Mouse (Mus musculus): Measurements from ENCODE around the gene Gm853. TPM values are rescaled to one million over a fixed set of nuclear protein-coding genes. Genes with fewer than 3 reads are reported as not detected.

Gene Gm853
- total RNA-seq, 1 experiment from 2014 or later: not detected

DNA sequence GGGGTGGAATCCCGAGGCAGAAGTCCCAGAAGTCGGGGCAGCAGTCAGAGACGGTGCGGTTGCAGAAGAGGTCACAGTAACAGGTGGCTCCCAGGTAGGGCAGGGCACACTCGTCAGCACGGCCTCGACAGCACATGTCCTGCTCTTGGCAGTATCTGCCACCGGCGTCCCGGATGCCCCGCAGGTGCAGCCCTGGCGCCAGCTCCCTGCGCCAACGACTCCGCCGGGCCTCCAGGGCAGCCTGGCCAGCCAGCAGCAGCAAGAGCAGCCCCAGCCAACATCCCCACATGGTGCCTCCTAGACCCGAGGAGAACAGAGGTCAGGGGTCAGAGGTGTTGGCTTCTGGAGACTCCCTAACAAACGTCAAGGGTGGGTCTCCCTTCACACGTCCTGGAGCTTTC is 48.3 kb downstream of the Gm853 start:
- DNase-seq: no peak

DNA sequence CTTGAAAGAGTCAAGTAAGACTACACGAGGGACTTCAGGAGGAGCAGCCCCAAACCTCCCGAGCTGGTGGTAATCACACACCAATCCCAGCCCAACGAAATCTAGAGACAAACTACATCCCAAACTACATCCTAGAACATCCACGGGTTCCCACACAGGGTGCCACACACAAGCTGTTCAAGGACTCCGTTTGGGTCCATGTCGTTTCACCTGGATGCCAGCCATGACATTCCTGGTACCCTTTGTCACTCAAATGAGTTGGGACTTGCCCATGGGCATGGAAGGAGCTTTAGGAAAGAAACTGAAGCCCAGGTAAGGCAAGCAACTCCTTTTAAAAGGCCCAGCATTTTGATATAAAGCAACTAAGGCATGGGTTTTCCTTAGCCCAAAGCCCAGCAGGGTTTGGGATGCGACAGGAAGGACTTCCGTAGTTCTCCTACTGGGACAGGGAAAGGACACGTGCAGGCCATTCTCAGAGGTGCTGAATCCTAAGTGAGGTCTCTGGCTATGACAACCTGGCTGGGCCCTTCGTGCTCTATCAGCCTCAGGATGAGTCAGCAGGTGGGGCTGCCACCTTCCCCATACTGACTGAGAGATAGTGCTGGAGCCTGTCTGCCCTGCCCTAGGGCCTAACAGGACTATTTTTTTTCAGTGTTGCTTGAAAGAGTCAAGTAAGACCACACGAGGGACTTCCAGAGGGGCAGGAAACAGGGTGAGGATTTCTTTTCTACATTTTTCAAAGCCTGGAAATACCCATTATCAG is 49.0 kb downstream of the Gm853 start:
- no peak for DNase-seq

DNA sequence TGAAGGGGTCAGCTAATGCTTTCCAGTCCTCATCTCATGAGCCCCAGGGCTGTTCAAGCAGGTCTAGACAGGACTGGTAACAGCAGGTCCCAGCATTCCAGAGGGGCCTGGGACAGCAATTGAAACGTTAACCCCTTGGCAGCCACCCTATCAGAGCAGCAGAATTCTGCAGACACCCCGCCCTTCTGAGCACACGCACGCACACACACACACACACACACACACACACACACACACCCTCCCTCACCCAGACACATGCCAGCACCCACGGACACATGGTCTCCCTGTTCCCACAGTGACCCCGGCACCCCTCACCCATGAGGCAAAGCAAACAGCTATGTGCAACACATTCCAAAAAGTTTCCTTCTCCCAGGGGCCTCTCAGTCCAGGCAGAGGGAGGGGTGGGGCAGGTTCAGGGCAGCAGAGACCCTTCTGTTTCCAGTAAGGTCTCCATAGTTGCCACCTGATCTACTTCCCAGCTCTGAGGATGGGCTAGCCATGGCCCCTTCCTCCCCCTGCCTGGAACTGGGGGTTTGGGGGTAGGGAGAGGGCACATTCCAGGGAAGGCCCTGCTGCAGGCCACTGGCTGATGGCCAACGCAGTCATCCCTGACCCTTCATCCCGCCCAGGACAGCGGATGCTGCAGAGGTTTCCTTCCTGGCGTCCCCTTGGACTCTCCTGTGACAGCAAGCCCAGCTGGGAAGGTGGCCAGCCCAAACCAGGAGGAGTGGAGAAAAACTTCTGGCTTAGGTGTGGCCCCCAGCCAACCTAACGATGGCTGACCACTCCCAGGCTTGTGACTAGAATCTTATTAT is 50.0 kb downstream of the Gm853 start:
- peak; percentile 71 for DNase-seq

DNA sequence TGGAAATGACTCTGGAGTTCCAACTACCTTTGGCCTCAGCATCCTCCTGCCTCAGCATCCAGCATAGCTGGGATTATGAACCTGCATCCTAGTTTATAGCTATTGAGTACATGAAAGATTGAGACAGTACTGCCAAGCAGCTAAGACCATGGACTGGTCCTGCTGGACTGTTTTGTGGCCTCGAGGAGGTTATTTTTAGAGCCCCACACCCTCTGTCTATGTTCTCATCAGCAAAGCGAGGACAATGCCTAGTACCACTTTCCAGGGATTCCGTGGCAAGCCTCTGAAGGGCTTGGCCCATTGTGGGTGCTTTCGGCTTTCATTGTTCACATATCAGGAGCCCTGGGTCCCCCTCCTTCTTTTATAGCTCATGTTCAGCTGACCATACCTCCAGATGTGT is 51.8 kb downstream of the Gm853 start:
- DNase-seq: no peak

DNA sequence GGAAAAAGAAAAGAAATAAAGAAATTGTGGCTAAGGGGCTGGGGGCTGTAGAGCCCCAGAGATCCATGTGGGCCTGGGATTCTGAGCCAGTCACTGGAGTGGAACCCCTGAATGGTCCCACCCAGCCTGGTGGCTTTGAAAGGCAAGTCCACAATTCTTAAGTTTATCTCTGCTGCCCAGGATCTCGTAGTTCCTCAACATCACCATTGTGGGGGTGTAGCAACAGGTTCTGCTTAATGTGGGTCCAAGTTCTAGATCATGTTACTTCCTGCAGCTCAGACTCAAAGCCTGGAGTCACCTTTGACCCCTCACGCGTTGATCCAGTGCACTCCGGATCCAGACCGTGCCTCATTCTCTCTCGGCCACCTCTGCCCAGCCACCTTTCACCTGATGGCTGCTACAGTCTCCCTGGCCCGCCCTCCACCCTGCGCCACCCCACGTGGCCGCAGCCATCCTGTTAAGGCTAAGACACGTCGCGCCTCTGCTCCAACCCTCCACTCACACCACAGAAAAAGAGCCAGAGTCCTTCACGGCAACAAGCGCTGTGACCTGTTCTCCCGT is 52.7 kb downstream of the Gm853 start:
- no peak for DNase-seq

DNA sequence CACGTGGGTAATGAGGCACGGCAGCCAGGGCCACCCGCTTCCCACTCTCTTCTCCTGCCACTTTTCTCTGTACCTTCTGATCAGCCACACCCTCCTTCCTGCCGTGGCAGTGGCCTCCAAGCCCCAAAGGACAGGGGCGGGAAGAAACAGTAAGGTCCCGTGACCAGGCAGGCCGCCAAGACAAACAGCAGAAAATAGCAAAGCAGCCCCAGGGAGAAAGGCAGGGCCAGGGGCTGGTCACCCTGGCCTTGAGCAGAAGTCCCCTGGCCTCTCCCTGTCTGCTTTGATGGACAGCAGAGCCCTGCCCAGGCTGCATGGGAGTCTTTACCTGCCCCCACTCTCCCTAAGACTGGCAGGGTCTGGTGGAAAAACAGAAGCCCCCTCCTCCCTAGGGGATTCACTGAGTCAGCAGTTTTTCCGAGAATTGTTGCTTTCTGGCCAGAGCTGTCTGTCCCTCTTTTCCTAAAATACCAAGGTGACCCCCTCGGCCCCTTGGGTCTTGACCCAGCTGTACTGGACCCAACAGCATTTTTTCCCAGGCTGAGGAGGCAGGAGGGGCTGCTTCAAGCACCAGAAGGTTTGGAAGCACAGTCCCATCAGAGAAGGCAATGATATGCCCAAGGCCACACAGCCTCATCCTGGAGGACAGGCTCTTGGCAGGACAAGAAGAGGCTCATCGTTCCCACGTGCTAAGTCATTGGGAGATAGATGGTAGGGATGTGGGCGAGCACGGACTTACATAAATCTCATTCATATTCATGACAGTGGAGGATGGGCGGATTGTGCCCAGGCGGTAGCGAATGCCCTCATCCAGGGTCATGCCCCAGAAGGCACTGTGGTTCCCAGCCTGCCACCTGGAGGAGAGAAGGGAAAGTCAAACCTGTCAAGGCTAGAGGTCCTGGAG is 53.7 kb downstream of the Gm853 start:
- DNase-seq: peak; percentile 93

DNA sequence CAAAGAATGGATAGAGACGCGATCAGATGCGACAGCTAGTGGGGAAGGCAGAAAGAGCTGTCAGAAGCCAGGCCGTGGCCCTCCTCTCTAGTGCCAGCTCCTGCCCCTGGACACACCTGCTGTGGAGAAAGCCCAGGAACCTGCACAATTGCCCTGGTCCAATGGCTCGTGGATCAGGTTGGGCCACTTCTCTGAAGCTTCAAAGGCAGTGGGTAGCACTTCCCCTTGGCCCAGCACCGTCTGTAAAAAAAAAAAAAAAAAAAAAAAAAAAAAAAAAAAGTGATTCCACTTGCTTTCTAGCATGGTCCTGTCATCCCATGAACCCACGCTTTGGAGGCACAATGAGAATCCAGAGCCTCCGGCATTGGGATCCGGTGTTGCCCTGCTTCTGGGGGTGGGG is 54.4 kb downstream of the Gm853 start:
- DNase-seq: no peak

DNA sequence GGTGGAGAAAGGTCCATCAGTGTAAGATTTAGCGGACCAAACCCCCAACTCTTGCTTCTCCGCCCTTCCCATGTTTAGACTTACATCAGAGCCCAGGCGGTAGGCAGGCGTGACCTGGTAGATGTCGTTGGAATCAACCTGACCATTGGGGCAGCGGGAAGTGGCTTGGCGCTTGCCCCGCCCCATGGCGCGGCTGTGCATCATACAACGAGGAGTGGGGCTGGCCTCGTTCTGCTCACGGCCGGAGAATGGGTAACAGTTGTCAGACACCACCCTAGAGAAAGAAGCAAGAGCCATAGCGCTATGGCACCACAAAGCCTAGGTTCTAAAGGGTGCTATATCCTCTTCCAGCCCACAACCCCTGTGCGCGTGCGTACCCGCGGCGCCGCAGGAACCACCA is 54.9 kb downstream of the Gm853 start:
- no peak for DNase-seq

DNA sequence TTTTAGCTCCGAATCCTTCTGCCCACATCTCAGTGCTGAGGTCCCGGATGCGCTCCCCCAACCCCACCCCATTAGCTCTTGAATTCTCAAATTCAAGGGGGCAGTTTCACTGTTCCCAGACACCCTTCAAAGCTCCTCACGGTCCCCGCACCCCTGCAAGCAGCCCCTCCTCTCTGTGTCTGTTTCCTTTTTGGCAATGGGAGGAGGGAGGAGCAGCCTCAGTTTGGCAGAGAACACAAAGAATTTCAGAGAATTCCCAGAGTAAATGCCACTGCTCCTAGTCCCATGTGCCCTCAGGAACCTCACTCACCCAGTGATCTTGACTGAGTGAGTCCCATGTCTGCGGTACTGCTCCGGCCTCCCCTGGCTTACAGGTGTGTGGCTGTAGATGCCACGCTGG is 55.6 kb downstream of the Gm853 start:
- DNase-seq: no peak

DNA sequence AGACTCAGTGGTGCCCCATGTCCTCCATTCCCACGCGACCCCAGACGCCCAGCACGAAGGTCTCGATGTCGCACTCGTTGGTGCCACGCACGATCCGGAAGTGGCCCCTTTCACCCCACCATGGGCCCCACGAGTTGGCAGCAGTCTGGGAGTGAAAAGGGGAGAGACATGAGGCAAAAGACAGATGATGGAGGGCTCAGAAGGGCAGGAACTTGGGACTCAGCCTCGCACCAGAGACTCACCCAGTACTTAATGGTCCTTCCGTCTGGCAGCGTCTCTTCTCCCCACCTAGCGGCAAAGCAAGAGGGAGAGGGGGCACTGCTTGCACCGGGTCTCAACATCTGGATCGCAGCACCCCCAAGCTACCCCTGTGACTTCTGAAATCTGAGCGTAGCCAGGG is 56.1 kb downstream of the Gm853 start:
- no peak for DNase-seq

DNA sequence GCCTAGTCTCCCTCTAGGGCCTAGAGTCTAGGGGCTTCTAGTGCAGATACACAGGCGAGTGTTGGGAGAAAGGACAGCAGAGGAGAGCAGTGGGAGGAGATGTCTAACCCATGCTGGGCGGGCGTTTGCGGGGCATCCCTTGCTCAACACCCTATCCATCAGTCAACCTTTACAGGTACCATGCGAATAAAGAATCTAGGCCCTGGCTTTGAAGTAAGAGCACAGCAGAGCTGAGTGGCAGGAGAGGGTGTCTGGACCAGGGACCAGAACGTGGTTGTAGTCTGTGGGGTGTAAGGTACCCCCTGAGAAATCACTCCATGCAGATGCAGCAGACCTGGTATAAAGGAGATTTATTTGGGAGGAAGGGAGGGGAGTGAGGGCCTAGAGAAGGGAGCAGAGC is 58.1 kb downstream of the Gm853 start:
- DNase-seq: no peak

DNA sequence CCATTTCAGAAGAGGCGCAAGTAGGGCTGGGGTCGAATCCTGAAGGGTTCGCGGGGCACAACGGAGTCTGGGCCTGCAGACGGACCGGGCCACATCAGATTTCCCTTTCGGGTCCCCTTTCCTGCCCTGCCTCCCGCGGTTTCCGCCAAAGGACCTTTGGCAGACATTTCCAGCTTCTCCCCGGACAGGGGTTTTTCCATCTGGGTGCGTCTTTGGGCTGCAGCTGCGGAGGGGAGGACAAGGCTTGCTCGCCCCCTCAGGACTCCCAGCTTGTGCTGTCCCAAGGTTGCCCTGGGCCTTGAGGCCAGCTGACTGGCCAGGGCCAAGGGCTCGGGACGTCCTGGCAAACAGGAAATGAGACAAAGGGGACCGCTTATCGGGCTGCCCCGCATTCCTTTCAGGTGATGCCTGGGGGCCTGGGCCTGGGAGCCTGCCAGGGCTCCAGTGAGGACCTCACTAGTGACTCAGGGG is 58.8 kb downstream of the Gm853 start:
- peak; percentile 57 for DNase-seq

DNA sequence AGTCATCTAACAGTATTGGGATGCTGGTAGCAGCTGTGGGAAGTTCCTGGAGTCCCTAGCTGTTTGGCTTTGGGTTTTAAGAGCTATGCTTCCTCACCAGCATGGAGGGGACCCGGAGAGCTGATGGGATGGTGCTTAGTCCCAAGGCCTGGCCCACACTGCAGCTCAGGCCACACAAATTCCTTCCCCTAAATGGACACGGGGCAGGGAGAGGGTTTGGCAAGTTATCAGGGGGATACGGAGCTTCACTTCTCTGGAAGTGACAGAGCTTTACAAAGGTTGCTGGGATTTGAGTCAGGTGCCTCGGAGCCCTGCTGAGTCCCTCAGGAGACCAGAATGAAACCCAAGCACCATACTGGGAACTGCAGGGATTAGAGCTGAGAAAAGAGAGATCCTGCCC is 60.9 kb downstream of the Gm853 start:
- DNase-seq: no peak

Other genes starting within 250 kb of the Gm853 start
- 22.7 and 29.8 TPM in 2 replicates for gene Adgrb2, start 237.5 kb downstream of the Gm853 start, total RNA-seq (2021)
- gene Col16a1, start 174.6 kb downstream of the Gm853 start, total RNA-seq (2021): 14.1 and 14.8 TPM in 2 replicates
- 68.0 and 70.3 TPM in 2 replicates for gene Pef1, start 119.8 kb downstream of the Gm853 start, total RNA-seq (2021)
- 0.57 and 0.76 TPM in 2 replicates for gene Hcrtr1, start 83.0 kb downstream of the Gm853 start, total RNA-seq (2021)
- gene Tinagl1, start 47.3 kb downstream of the Gm853 start, total RNA-seq (2021): 77.1 and 111 TPM in 2 replicates
- 0.85 and 0.90 TPM in 2 replicates for gene Serinc2, start 56.8 kb upstream of the Gm853 start, total RNA-seq (2021)
- gene Fabp3, start 86.2 kb upstream of the Gm853 start, total RNA-seq (2021): 44.7 and 45.0 TPM in 2 replicates
- gene Gm10570, start 86.3 kb upstream of the Gm853 start, total RNA-seq (2021): not detected in 2 replicates
- 40.3 and 43.1 TPM in 2 replicates for gene Zcchc17, start 137.5 kb upstream of the Gm853 start, total RNA-seq (2021)
- gene Snrnp40, start 137.7 kb upstream of the Gm853 start, total RNA-seq (2021): 34.9 and 36.3 TPM in 2 replicates